Mouse (Mus musculus): ENCODE measurements around the gene Mad1l1. TPM values are rescaled to one million over a fixed set of nuclear protein-coding genes. Genes with fewer than 3 reads are reported as not detected.

Mad1l1 gene
- polyA plus RNA-seq, 1 experiment from 2014 or later, result 34.7 TPM

- Histone ChIP-seq H3K4me1 (replicated peaks) (peaks cover 8% of the 10 kb centered on the region), H3K4me2 (replicated peaks) (no peak overlapping the region), H3K9me3 (no peaks in the 10 kb centered on the region), H3K27ac (no peak overlapping the region), H3K36me3 (no peaks in the 10 kb centered on the region; the same call in 1 of the 2 replicates), H3K27me3 (replicated peaks) (no peaks in the 10 kb centered on the region), H3K4me3 (replicated peaks) (no peak overlapping the region), H3K9ac (no peak overlapping the region; the same call in 1 of the 2 replicates)
- ATAC-seq, result no peak
- 82% methylated on average over 3 of the region's 3 CpGs for WGBS
These were observed 4.6 kb downstream of the Mad1l1 start for GRCm38 (mm10) chr5:140316716-140317115.

- WGBS, result 95% methylated on average over 14 of the region's 14 CpGs
These were observed 13.8 kb downstream of the Mad1l1 start for GRCm38 (mm10) chr5:140307602-140308001.

GRCm38 (mm10) chr5:140306016-140306415 is 15.3 kb downstream of the Mad1l1 start:
- Histone ChIP-seq H3K4me2 (replicated peaks) (no peak overlapping the region), H3K4me3 (replicated peaks) (no peak overlapping the region), H3K9ac (no peak overlapping the region), H3K4me1 (replicated peaks) (no peaks in the 10 kb centered on the region), H3K27ac (no peak overlapping the region), H3K27me3 (replicated peaks) (no peaks in the 10 kb centered on the region), H3K9me3 (no peaks in the 10 kb centered on the region), H3K36me3 (peaks cover 29% of the 10 kb centered on the region)
- ATAC-seq, result no peak
- WGBS, result 89% methylated on average over 8 of the region's 8 CpGs

More at GRCm38 (mm10) chr5:140307602-140308001, 13.8 kb downstream of the Mad1l1 start:
- no peaks in the 10 kb centered on the region for H3K4me1 ChIP-seq (replicated peaks)
- no peak overlapping the region for H3K9ac ChIP-seq
- H3K4me2 ChIP-seq (replicated peaks), result no peak overlapping the region
- no peaks in the 10 kb centered on the region for H3K27me3 ChIP-seq (replicated peaks)
- ATAC-seq, result no peak
- no peak overlapping the region for H3K4me3 ChIP-seq (replicated peaks)
- no peaks in the 10 kb centered on the region for H3K9me3 ChIP-seq
- H3K36me3 ChIP-seq, result peaks cover 20% of the 10 kb centered on the region
- H3K27ac ChIP-seq, result no peak overlapping the region

GRCm38 (mm10) chr5:140298291-140298690 is 23.1 kb downstream of the Mad1l1 start:
- H3K4me2 ChIP-seq (replicated peaks), result no peak overlapping the region
- no peaks in the 10 kb centered on the region for H3K27me3 ChIP-seq (replicated peaks)
- no peaks in the 10 kb centered on the region for H3K4me1 ChIP-seq (replicated peaks)
- no peak overlapping the region for H3K27ac ChIP-seq
- H3K9ac ChIP-seq, result no peak overlapping the region
- no peaks in the 10 kb centered on the region for H3K9me3 ChIP-seq
- WGBS, result 92% methylated on average over 4 of the region's 4 CpGs
- ATAC-seq, result no peak
- peaks cover 31% of the 10 kb centered on the region for H3K36me3 ChIP-seq
- no peak overlapping the region for H3K4me3 ChIP-seq (replicated peaks)

GRCm38 (mm10) chr5:140292152-140292551 is 29.2 kb downstream of the Mad1l1 start:
- no peak for ATAC-seq
- 79% methylated on average over 1 of the region's 1 CpGs for WGBS

GRCm38 (mm10) chr5:140289161-140289560 is 32.2 kb downstream of the Mad1l1 start:
- no peaks in the 10 kb centered on the region for H3K27me3 ChIP-seq (replicated peaks)
- no peaks in the 10 kb centered on the region for H3K9me3 ChIP-seq
- H3K4me2 ChIP-seq (replicated peaks), result no peak overlapping the region
- H3K36me3 ChIP-seq, result peaks cover 17% of the 10 kb centered on the region; the same call in 1 of the 2 replicates
- WGBS, result 96% methylated on average over 2 of the region's 2 CpGs
- no peak overlapping the region for H3K9ac ChIP-seq
- ATAC-seq, result no peak
- H3K4me1 ChIP-seq (replicated peaks), result no peaks in the 10 kb centered on the region
- no peak overlapping the region for H3K27ac ChIP-seq
- no peak overlapping the region for H3K4me3 ChIP-seq (replicated peaks)

More at GRCm38 (mm10) chr5:140292152-140292551, 29.2 kb downstream of the Mad1l1 start:
- H3K4me1 ChIP-seq (replicated peaks), result no peaks in the 10 kb centered on the region
- no peaks in the 10 kb centered on the region for H3K27me3 ChIP-seq (replicated peaks)
- H3K27ac ChIP-seq, result no peak overlapping the region
- peaks cover 27% of the 10 kb centered on the region; the same call in 1 of the 2 replicates for H3K36me3 ChIP-seq
- H3K4me2 ChIP-seq (replicated peaks), result no peak overlapping the region
- H3K9ac ChIP-seq, result no peak overlapping the region
- H3K9me3 ChIP-seq, result no peaks in the 10 kb centered on the region
- no peak overlapping the region for H3K4me3 ChIP-seq (replicated peaks)

- H3K4me1 ChIP-seq (replicated peaks), result no peaks in the 10 kb centered on the region
- H3K4me3 ChIP-seq (replicated peaks), result no peak overlapping the region
- H3K27ac ChIP-seq, result no peak overlapping the region
- ATAC-seq, result no peak
- WGBS, result 87% methylated on average over 3 of the region's 3 CpGs
- H3K4me2 ChIP-seq (replicated peaks), result no peak overlapping the region
- no peaks in the 10 kb centered on the region for H3K9me3 ChIP-seq
- H3K27me3 ChIP-seq (replicated peaks), result no peaks in the 10 kb centered on the region
- 0 out of 2 replicates have a peak, but pooled peaks cover 13% of the 10 kb centered on the region for H3K36me3 ChIP-seq
- no peak overlapping the region for H3K9ac ChIP-seq
These were observed 33.1 kb downstream of the Mad1l1 start for GRCm38 (mm10) chr5:140288287-140288686.

- no peaks in the 10 kb centered on the region for H3K27me3 ChIP-seq (replicated peaks)
- no peak overlapping the region for H3K4me3 ChIP-seq (replicated peaks)
- no peak overlapping the region for H3K4me2 ChIP-seq (replicated peaks)
- no peak overlapping the region for H3K9ac ChIP-seq
- no peaks in the 10 kb centered on the region for H3K9me3 ChIP-seq
- no peak overlapping the region for H3K27ac ChIP-seq
- WGBS, result 84% methylated on average over 2 of the region's 2 CpGs
- ATAC-seq, result no peak
- H3K4me1 ChIP-seq (replicated peaks), result no peaks in the 10 kb centered on the region
- H3K36me3 ChIP-seq, result 0 out of 2 replicates have a peak, but pooled peaks cover 13% of the 10 kb centered on the region
These were observed 36.6 kb downstream of the Mad1l1 start for GRCm38 (mm10) chr5:140284761-140285160.

GRCm38 (mm10) chr5:140284011-140284410 is 37.3 kb downstream of the Mad1l1 start:
- H3K4me3 ChIP-seq (replicated peaks), result no peak overlapping the region
- H3K27ac ChIP-seq, result no peak overlapping the region
- H3K27me3 ChIP-seq (replicated peaks), result no peaks in the 10 kb centered on the region
- H3K9ac ChIP-seq, result no peak overlapping the region
- H3K9me3 ChIP-seq, result no peaks in the 10 kb centered on the region
- WGBS, result 93% methylated on average over 2 of the region's 2 CpGs
- H3K4me1 ChIP-seq (replicated peaks), result no peaks in the 10 kb centered on the region
- no peak overlapping the region for H3K4me2 ChIP-seq (replicated peaks)
- no peak for ATAC-seq
- 0 out of 2 replicates have a peak, but pooled peaks cover 10% of the 10 kb centered on the region for H3K36me3 ChIP-seq

GRCm38 (mm10) chr5:140282900-140283299 is 38.5 kb downstream of the Mad1l1 start:
- 92% methylated on average over 3 of the region's 3 CpGs for WGBS
- H3K27ac ChIP-seq, result no peak overlapping the region
- no peaks in the 10 kb centered on the region for H3K4me1 ChIP-seq (replicated peaks)
- H3K9me3 ChIP-seq, result no peaks in the 10 kb centered on the region
- H3K4me3 ChIP-seq (replicated peaks), result no peak overlapping the region
- H3K36me3 ChIP-seq, result 0 out of 2 replicates have a peak, but pooled peaks cover 4% of the 10 kb centered on the region
- H3K9ac ChIP-seq, result no peak overlapping the region
- no peak for ATAC-seq
- no peak overlapping the region for H3K4me2 ChIP-seq (replicated peaks)
- H3K27me3 ChIP-seq (replicated peaks), result no peaks in the 10 kb centered on the region

- Histone ChIP-seq H3K9me3 (no peaks in the 10 kb centered on the region), H3K27ac (no peak overlapping the region), H3K4me2 (replicated peaks) (no peak overlapping the region), H3K27me3 (replicated peaks) (no peaks in the 10 kb centered on the region), H3K36me3 (0 out of 2 replicates have a peak, but pooled peaks cover 4% of the 10 kb centered on the region), H3K4me3 (replicated peaks) (no peak overlapping the region), H3K4me1 (replicated peaks) (no peaks in the 10 kb centered on the region), H3K9ac (no peak overlapping the region)
- ATAC-seq, result 0 out of 2 replicates have a peak, but pooled peaks have one; percentile 34
- WGBS, result 71% methylated on average over 8 of the region's 8 CpGs
These were observed 39.0 kb downstream of the Mad1l1 start for GRCm38 (mm10) chr5:140282376-140282775.

GRCm38 (mm10) chr5:140280205-140280604 is 41.1 kb downstream of the Mad1l1 start:
- Histone ChIP-seq H3K4me1 (replicated peaks) (no peaks in the 10 kb centered on the region), H3K9ac (no peak overlapping the region), H3K4me3 (replicated peaks) (no peak overlapping the region), H3K27ac (no peak overlapping the region), H3K4me2 (replicated peaks) (no peak overlapping the region), H3K27me3 (replicated peaks) (no peaks in the 10 kb centered on the region), H3K9me3 (no peaks in the 10 kb centered on the region), H3K36me3 (0 out of 2 replicates have a peak, but pooled peaks cover 4% of the 10 kb centered on the region)
- no peak for ATAC-seq
- WGBS, result 82% methylated on average over 9 of the region's 9 CpGs

GRCm38 (mm10) chr5:140276779-140277178 is 44.6 kb downstream of the Mad1l1 start:
- no peak overlapping the region for H3K27ac ChIP-seq
- no peaks in the 10 kb centered on the region for H3K4me1 ChIP-seq (replicated peaks)
- H3K9me3 ChIP-seq, result no peaks in the 10 kb centered on the region
- 83% methylated on average over 6 of the region's 6 CpGs for WGBS
- no peak overlapping the region for H3K4me2 ChIP-seq (replicated peaks)
- H3K9ac ChIP-seq, result no peak overlapping the region
- H3K4me3 ChIP-seq (replicated peaks), result no peak overlapping the region
- H3K27me3 ChIP-seq (replicated peaks), result no peaks in the 10 kb centered on the region
- ATAC-seq, result no peak
- 0 out of 2 replicates have a peak, but pooled peaks cover 4% of the 10 kb centered on the region for H3K36me3 ChIP-seq
